Mouse (Mus musculus) hematopoietic stem cell, adult 5-6 weeks (primary cell): ENCODE measurements at regions not wholly inside any gene's neighbourhood (a gene's known extent, or its start where the extent isn't known, plus 50 kb on each side); places are given as distances from the start of the nearest gene placed in this dataset.

Experiments used
- ATAC-seq, 2 experiments: fragments of 125-278 bp in 1 of 2; replicated peaks in 1 of 2; 2 replicates each; pipeline ENCODE4 v1.8.0; 2016 to 2017; ENCODE audit warnings: inconsistent platforms in 2 of 2, mild to moderate bottlenecking in 2 of 2, moderate number of reproducible peaks in 2 of 2, low read depth in 1 of 2, moderate TSS enrichment in 1 of 2; ENCODE audit not compliant: low FRiP score in 2 of 2, poor library complexity in 2 of 2, severe bottlenecking in 2 of 2, insufficient read depth in 1 of 2, low TSS enrichment in 1 of 2

DNA sequence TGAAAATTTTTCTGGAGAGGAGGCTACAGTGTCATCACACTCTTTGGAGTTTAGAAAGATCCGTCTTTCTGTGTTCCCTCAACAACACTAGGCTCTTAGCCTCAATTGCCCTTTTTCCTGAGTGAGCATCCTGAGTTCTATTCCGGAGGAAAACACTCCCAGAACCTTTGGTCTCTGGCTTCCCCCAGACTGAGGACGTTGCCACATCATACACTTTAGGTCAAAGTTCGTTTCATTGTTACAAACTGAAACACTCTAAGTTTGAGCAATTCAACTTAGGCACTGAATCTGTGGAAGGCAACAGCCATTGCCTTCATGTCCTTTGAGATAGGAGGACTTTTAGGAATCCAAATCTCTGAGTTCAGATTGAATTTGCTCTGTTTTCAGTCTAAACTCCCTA, 85.0 kb downstream of the Arl4a start:
- no peak for ATAC-seq

DNA sequence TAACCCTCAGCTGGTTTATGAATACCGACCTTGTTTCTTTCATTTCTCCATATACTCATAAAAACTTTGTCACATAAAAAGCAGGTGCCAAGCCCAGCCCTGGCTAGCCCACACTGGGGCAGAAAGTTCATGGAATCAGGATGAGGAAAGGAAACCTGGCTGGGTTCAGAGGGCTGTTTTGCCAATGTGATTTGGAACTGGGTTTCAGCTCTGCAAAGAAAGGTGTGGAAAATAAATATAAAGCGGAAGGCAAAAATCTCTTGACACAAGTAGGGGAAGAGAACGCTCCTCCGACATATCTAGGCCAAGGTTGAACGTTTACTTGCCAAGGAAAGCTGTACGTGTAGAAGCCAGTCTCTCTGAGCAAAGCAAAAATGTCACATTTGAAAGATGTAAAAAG, 85.9 kb downstream of the Arl4a start:
- no peak for ATAC-seq

DNA sequence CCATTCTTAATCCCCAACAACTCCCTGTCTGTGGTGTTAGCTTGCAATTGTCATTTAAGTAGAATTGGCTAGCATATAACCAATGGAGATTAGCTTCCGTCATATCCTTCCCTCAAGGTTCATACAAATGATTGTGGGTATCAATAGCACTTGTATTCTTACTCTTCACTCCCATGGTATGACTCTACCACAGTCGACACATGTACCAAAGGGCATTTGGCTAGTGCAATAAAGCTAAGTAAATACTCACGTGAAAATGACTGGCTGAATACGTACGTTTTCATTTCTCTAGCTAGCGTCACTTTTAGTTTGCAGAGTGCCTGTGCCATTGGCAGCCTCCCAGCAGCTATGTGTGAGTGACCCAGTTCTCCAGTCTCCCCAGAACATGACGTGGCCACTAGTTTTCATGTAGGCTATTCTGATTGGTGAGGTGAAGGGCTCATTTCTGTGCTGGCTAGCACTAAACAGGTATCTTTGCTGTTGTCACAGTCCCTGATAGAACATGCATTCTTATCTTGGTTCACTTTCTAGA, 87.5 kb downstream of the Arl4a start:
- ATAC-seq = no peak

DNA sequence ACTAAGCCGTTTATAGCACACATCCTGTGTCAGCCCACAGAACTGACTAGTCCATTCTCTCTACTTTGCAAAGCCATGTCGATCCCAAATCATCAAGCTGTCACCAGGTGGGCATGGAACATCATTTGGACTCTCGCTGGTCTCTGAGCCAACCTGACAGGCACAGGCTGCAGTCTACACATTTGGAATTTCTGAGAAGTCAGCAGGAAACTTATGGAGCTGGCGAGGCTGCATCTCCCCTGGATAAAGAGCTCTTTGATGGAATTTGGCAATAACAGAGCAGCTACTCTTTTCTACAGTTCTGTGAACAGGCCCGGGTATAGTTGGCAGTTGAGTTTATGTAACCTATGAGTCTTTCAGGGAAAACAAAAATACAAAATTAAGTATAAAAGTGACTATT, 94.9 kb downstream of the Arl4a start:
- ATAC-seq = no peak

DNA sequence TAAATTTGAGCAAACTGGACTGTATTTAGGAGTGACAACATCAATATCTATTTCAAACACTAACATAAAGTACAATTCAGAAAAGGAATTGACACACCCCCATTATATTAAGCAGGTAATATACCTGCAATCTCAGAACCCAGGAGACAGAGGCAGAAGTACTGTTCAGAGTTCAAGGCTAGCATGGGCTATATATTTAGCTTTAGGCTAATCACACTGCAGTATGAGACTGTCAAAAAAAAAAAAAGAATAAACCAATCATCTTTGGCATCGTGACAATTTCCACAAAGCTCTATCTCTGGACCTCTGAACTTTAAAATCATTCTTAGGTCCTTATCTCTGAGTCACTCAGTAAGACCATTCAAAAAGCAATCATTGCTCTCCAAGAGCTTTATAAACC, 96.7 kb downstream of the Arl4a start:
- no peak for ATAC-seq

DNA sequence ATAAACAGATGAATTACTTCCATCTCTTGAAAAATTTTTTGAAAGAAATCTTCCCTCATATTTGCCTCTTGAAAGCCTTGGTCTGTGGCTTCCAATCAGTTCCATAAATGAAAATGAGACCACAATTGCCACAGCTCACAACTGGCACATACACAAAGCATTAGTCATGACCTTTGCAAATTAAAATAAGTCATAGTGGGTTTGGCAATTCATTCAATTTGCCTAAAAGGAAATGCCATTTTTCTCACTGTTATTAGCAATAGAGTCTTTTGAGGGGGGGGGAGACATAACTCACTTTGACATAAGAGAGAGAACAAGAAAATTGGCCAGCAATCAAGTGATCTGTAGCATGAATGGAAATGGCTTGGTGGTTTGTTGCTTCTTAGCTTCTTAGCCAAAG, 98.8 kb downstream of the Arl4a start:
- ATAC-seq = no peak

DNA sequence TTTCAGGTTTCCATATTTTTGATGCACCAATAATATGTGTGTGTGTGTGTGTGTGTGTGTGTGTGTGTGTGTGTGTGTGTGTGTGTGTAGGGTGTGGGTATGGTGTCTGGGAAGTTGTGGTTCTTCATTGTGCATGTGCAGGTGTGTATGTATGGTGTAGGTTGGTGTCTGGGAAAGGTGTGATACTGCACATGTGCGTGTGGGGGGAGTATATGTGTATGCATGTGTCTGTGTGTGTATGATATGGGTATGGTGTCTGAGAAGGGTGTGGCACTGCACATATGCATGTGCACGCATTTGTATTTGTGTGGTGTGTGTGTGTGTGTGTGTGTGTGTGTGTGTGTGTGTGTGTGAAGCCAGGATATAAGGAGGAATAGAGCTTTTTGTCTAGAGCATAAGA, 99.6 kb downstream of the Arl4a start:
- no peak for ATAC-seq

DNA sequence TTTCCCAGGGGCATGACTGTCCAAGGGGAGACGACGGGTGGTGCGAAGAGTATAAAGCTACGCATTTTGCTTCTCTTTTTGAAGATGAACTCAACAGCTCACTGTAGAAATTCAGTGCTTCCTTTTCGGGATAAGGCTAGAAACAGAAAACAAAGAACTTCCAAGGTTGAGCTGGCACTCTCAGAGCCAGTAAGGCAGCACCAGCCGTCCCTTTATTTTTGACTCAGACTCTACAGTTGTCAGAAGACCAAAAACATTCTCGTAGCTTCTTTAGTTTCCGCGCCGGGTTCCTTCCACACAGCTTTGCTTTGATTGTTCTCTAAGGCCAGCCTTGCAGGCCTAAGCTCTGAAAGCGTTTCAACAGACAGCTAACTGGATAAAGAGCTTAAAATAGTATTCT, 101.5 kb downstream of the Arl4a start:
- no peak for ATAC-seq

DNA sequence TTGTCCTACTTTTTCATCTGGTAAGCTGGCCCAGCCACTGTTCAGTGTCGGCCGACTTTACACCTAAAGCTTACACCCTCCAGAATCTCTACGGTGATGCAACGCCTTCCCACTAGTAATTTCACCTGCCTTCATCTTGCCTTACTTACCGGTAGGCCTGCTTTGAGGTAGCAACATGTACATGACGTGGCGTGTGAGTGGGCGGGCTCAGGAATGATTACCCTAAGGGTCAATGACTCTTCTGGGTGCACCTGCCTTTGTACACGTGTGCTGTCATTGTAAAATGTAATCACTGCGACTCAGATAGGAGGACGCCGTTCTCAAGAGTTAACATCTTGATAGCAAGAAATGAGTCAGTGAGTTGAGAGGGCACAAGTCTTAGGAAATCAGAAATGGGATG, 102.0 kb downstream of the Arl4a start:
- ATAC-seq = no peak

DNA sequence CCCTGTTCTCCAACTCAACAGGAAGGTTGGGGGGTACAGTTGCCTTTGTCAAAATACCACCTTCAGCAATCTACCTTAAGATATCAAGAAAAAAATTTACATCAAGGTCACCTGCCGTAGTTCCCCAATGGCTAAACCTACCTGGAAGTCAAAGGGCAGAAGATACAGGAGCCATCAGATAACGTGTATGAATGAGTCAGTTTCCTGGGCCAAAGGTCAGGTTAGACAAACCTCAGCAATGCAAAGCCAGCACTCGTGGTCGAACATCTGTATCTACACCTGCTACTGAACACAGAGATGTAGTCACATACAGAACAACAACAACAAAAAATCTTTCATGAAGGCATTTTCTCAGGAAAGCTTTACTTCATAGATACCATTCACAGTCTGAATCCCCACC, 102.9 kb downstream of the Arl4a start:
- ATAC-seq = no peak

DNA sequence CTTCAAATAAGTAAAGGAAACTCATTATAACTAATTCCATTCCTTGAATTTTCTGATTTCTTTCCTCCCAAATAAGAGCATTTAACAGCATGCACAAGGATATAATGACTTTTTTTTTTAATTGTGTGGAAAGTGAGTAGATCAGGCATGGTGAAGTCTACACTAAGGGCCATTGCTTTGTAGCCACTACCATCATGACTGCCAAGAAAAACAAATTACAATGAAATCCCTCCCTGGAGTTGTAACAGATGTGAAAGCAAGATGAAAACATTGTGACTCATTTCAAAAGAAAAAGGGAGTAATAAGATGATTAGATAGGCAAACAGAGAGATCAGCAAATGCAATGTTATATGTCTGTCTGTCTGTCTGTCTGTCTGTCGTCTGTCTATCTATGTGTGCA, 106.6 kb downstream of the Arl4a start:
- ATAC-seq = no peak

DNA sequence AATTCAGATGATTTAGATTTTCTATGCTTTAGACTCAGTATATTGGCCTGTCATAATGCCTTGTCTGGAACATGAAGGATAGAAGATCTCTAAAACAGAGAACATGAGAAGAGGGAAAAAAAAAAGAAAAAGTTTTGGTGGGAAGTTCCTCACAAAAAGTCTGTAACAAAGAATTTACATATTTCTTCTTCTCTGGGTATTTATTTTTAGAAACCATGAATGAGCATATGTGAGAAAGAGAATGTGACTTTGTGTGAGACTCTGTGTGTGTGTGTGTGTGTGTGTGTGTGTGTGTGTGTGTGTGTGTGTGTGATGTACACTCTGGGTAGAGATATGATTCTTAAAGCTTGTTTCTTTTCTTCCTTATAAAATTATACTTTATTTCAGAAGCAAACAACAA, 109.9 kb downstream of the Arl4a start:
- ATAC-seq = no peak

DNA sequence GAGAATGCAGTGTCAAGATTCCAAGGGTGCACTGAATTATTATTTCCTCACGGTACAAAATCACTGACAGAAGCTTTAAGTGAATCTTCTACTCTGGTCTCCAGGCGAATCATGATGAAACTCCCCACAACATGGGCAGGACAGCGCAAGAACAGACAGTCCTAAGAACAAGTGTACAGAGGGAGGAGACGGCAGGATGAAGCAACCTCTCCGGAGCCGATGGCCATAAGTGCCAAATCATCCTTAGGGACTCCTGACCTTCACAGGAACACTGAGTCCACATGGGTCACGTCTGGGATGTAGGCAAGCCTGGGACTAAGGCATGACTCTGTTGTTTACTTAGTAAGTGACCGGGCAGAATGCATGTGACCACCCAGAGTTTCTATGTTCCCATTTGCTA, 110.8 kb downstream of the Arl4a start:
- ATAC-seq = no peak

DNA sequence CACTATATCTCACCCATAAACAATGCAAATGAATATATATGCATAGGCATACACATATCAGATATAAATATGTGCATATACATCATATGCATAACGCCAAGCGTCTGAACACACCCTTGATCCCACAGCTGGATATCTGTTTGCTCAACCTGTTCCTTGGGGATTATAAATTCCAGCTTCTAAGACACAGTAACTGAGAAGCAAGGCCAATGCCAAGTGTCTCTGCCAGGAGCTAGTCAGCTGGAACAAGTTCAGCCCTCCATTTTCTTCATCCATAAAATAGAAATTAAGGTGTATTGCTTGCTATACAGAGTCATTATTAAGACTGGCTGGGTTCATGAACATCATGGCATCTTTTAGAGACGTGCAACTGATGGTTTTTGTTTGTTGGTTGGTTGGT, 116.3 kb downstream of the Arl4a start:
- ATAC-seq = no peak

DNA sequence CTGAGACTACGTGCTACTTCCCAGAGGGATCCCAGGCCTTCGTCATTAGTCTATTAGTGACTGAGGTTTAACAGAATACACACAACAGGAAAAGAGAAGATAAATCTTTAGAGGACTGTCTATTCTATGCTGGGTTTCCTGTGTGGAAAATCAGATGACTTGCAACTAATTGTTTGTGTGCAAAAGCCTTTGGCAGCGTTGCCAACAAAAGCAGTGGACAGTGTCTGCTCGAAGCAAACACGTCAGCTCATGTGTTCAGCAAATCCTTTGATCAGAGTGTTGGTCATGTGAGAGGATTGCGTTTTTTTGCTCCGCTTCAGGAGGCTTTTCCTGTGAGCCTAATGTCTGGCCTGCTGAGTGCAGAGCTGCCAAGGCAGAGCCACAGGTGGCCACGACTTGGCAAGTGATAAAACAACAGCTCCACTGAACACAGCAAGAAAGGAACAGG, 117.3 kb downstream of the Arl4a start:
- peak; percentile 74 to 85 for ATAC-seq

DNA sequence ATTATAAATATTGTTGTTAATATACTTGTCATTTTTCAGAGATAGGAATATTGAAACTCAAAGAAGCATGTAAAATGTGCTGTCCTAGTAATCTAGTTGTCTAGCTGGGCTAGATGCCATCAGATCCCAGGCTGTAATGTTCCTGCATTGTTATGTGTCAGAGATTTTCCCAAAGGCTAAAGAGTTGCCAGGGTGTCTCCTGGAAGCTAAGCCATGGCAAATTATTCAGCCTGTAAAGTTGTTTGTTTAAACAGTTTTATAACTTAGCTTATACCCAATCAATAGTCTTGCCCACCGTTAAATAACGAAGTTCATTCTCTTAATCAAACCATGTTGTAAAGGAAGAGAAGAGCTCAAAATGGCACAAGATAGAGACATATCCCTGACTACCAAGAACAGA, 117.9 kb downstream of the Arl4a start:
- no peak for ATAC-seq

DNA sequence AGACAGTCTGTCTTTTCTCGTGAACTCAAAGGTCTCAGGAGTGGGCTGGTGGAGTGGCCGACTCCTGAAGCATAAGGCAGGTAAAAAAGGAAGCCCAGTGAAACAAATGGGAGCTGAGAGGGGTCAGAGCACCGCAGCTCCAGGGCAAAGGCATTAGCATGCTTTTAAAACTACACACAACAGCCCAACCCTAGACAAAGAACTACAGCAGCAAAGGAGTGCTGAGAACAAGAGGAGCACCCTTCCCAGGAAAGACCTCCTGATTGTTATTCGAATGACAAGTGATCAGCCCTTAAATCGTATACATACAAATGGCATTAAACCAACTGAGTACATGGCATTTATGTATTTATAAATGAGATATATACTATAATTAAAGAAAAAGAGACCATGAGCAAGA, 149.3 kb downstream of the Arl4a start:
- ATAC-seq = no peak

DNA sequence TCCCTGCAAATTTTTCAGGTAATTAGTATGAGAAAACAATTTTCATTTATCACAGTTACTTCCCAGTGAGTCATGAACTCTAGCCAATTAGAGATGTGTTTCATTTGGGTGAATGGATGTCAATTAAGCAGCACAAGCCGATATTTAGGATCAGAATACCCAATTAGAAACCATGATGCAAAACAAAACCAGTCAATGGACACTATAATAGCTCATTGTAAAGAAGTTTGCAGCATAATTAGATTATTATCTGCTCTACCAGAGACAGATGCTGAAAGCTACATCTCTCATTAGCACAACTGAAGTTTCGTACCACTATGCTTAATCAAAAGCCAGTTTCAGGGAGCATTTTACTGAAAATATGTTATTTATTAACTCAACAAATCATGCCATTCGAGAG, 152.5 kb downstream of the Arl4a start:
- no peak for ATAC-seq

DNA sequence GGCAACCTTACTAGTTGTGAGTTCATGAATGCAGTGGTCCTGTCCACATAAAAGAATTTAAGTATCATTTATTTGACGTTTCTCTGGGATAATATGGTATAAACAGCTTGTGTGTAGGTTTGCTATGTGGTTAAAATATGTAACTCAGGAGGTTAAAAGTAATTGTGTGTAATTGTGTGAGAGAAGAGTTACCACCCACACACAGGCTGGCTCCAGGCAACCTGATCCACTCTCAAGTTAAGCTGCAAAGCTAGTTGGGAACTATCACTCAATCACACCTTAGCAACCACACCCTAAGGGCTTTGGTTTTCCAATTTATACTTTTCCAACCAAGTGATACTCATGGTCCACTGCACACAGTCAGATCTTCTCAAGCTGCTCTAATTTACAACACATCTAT, 157.5 kb downstream of the Arl4a start:
- ATAC-seq = no peak

DNA sequence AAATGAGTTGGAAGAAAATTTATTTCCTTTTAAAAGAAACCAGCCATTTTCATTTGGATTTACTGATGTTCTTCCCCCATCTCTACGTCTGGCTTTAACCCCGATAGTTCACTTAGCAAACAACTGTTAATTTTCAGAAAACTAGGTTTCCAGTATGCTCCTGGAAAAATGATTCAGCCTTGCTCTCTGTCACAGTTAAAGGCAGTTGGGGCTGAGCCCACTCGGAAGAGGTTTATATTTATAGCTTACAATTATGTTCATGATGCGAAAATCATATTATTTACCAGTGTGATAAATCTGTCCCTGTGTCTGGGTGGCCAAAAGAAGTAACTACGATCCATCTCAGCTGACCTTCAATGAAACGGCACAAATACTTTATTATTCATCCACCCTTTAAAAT, 163.9 kb downstream of the Arl4a start:
- ATAC-seq = no peak
